Mouse (Mus musculus) intestine, embryonic 14.5 days (tissue): Measurements from ENCODE around the gene Ppp1r26. TPM values are rescaled to one million over a fixed set of nuclear protein-coding genes. Genes with fewer than 3 reads are reported as not detected.

Experiments
- ATAC-seq: fragments of 200-750 bp; cut with Nextera tagmentation; replicated peaks from 2 replicates; pipeline ENCODE4 v1.8.0; 2017; ENCODE audit warnings: low read depth, moderate number of reproducible peaks, moderate TSS enrichment, moderate library complexity; ENCODE audit not compliant: low FRiP score, low TSS enrichment
- DNase-seq: peaks from one replicate; pipeline ENCODE4 v3.0.0-alpha.2; 2018; ENCODE audit warnings: low spot score
- H3K27ac ChIP-seq: fragments of 300-500 bp; sonication (generic); 2 replicates; pipeline ENCODE4 v1.5.1; 2014; ENCODE audit warnings: low read depth, mild to moderate bottlenecking, control low read depth
- H3K27me3 ChIP-seq: fragments of 300-500 bp; sonication (generic); replicated peaks from 2 replicates; pipeline ENCODE4 v1.6.1; 2014; ENCODE audit warnings: low read length, control low read depth; ENCODE audit not compliant: control insufficient read depth, insufficient read depth
- H3K36me3 ChIP-seq: fragments of 300-500 bp; sonication (generic); 2 replicates; pipeline ENCODE4 v1.6.1; 2014; ENCODE audit warnings: low read length, control low read depth; ENCODE audit not compliant: control insufficient read depth, insufficient read depth
- H3K4me1 ChIP-seq: fragments of 300-500 bp; sonication (generic); replicated peaks from 2 replicates; pipeline ENCODE4 v1.6.1; 2014; ENCODE audit warnings: low read length, control low read depth, mixed read lengths; ENCODE audit not compliant: control insufficient read depth, insufficient read depth
- H3K4me2 ChIP-seq: fragments of 300-500 bp; sonication (generic); 2 replicates; pipeline ENCODE4 v1.6.1; 2014; ENCODE audit warnings: low read length
- H3K4me3 ChIP-seq: fragments of 300-500 bp; sonication (generic); 2 replicates; pipeline ENCODE4 v1.5.1; 2014; ENCODE audit warnings: low read depth, low read length, control low read depth, mixed read lengths
- H3K9ac ChIP-seq: fragments of 300-500 bp; sonication (generic); 2 replicates; pipeline ENCODE4 v1.6.1; 2014; ENCODE audit warnings: mild to moderate bottlenecking, low read length
- H3K9me3 ChIP-seq: fragments of 300-500 bp; sonication (generic); 2 replicates; pipeline ENCODE4 v1.6.1; 2016; ENCODE audit warnings: low read length, control low read depth; ENCODE audit not compliant: control insufficient read depth
- WGBS: fragments of 180-500 bp; shearing (Covaris S2); extraction: QIAGEN DNeasy Blood & Tissue Kit; methylation state at CpG from one replicate; pipeline ENCODE4 v1.1.7; 2014; 5-methylcytosine and 5-hydroxymethylcytosine counted together
- polyA plus RNA-seq: library from polyadenylated mRNA; unstranded; fragments of >200 nt; fragmentation: Nextera tagmentation; extraction: Ambion mirVana; gene quantifications from 2 replicates; pipeline ENCODE4 v1.2.1, GENCODE M21; 2014

The Ppp1r26 gene
- polyA plus RNA-seq = 4.5 and 5.2 TPM in 2 replicates

- ATAC-seq (peak; percentile 67), DNase-seq (peak; percentile 74)
- Histone ChIP-seq H3K4me1 (peaks cover 18% of the 10 kb centered on the region; the same call in 1 of the 2 replicates), H3K9me3 (no peaks in the 10 kb centered on the region), H3K27ac (peak within 1 kb of the TSS; percentile 43), H3K36me3 (peaks cover 1% of the 10 kb centered on the region; the same call in 1 of the 2 replicates), H3K9ac (peak within 1 kb of the TSS; percentile 73), H3K27me3 (no peaks in the 10 kb centered on the region), H3K4me3 (peak within 1 kb of the TSS; percentile 65), H3K4me2 (peak within 1 kb of the TSS; percentile 96)
- WGBS = 1% methylated on average over 77 of the region's 118 CpGs
These were observed at the start of gene Ppp1r26 for GRCm38 (mm10) chr2:28446515-28447314. Gene Ppp1r26, plus strand, starts transcription at chr2:28446800.

- Histone ChIP-seq H3K9ac (no peak overlapping the region), H3K9me3 (no peaks in the 10 kb centered on the region), H3K4me3 (no peak overlapping the region), H3K27ac (no peak overlapping the region), H3K27me3 (no peaks in the 10 kb centered on the region), H3K4me1 (no peaks in the 10 kb centered on the region), H3K36me3 (no peaks in the 10 kb centered on the region), H3K4me2 (no peak overlapping the region)
- WGBS = 29% methylated on average over 2 of the region's 2 CpGs
- ATAC-seq (no peak), DNase-seq (no peak)
These were observed 49.7 kb upstream of the Ppp1r26 start for GRCm38 (mm10) chr2:28396928-28397327.

- WGBS = 63% methylated on average over 4 of the region's 4 CpGs
- ATAC-seq (no peak), DNase-seq (no peak)
- H3K4me1 ChIP-seq = no peaks in the 10 kb centered on the region
- no peak overlapping the region for H3K4me2 ChIP-seq
- no peak overlapping the region for H3K27ac ChIP-seq
- no peaks in the 10 kb centered on the region for H3K27me3 ChIP-seq
- H3K36me3 ChIP-seq = no peaks in the 10 kb centered on the region
- no peaks in the 10 kb centered on the region for H3K9me3 ChIP-seq
- no peak overlapping the region for H3K4me3 ChIP-seq
- no peak overlapping the region for H3K9ac ChIP-seq
These were observed 49.0 kb upstream of the Ppp1r26 start for GRCm38 (mm10) chr2:28397417-28398119.

GRCm38 (mm10) chr2:28401647-28402046 is 45.0 kb upstream of the Ppp1r26 start:
- H3K9ac ChIP-seq = no peak overlapping the region
- WGBS = 19% methylated on average over 11 of the region's 11 CpGs
- H3K4me3 ChIP-seq = no peak overlapping the region
- no peaks in the 10 kb centered on the region for H3K36me3 ChIP-seq
- H3K27me3 ChIP-seq = no peaks in the 10 kb centered on the region
- no peaks in the 10 kb centered on the region for H3K9me3 ChIP-seq
- no peak overlapping the region for H3K27ac ChIP-seq
- H3K4me2 ChIP-seq = no peak overlapping the region
- ATAC-seq (no peak), DNase-seq (no peak)
- no peaks in the 10 kb centered on the region for H3K4me1 ChIP-seq

GRCm38 (mm10) chr2:28402128-28402527 is 44.5 kb upstream of the Ppp1r26 start:
- Histone ChIP-seq H3K9me3 (no peaks in the 10 kb centered on the region), H3K4me2 (no peak overlapping the region), H3K27ac (no peak overlapping the region), H3K4me3 (no peak overlapping the region), H3K4me1 (no peaks in the 10 kb centered on the region), H3K9ac (no peak overlapping the region), H3K27me3 (no peaks in the 10 kb centered on the region), H3K36me3 (no peaks in the 10 kb centered on the region)
- DNase-seq (no peak), ATAC-seq (no peak)

- Histone ChIP-seq H3K4me1 (no peaks in the 10 kb centered on the region), H3K36me3 (no peaks in the 10 kb centered on the region), H3K4me2 (no peak overlapping the region), H3K9ac (no peak overlapping the region), H3K27ac (no peak overlapping the region), H3K4me3 (no peak overlapping the region), H3K27me3 (no peaks in the 10 kb centered on the region), H3K9me3 (no peaks in the 10 kb centered on the region)
- DNase-seq = no peak
- ATAC-seq = no peak
- 31% methylated on average over 7 of the region's 7 CpGs for WGBS
These were observed 38.8 kb upstream of the Ppp1r26 start for GRCm38 (mm10) chr2:28407796-28408195.

GRCm38 (mm10) chr2:28409144-28409543 is 37.5 kb upstream of the Ppp1r26 start:
- H3K4me2 ChIP-seq = no peak overlapping the region
- no peaks in the 10 kb centered on the region for H3K27me3 ChIP-seq
- no peak overlapping the region for H3K9ac ChIP-seq
- H3K4me3 ChIP-seq = no peak overlapping the region
- ATAC-seq (no peak), DNase-seq (no peak)
- no peaks in the 10 kb centered on the region for H3K36me3 ChIP-seq
- H3K27ac ChIP-seq = no peak overlapping the region
- WGBS = 63% methylated on average over 4 of the region's 4 CpGs
- no peaks in the 10 kb centered on the region for H3K9me3 ChIP-seq
- no peaks in the 10 kb centered on the region for H3K4me1 ChIP-seq

GRCm38 (mm10) chr2:28409566-28409965 is 37.0 kb upstream of the Ppp1r26 start:
- H3K9me3 ChIP-seq = no peaks in the 10 kb centered on the region
- DNase-seq (no peak), ATAC-seq (no peak)
- 55% methylated on average over 3 of the region's 3 CpGs for WGBS
- H3K27ac ChIP-seq = no peak overlapping the region
- no peak overlapping the region for H3K4me2 ChIP-seq
- no peaks in the 10 kb centered on the region for H3K36me3 ChIP-seq
- no peaks in the 10 kb centered on the region for H3K27me3 ChIP-seq
- no peak overlapping the region for H3K9ac ChIP-seq
- H3K4me3 ChIP-seq = no peak overlapping the region
- H3K4me1 ChIP-seq = no peaks in the 10 kb centered on the region
